Mouse (Mus musculus) limb, embryonic 15.5 days (tissue): ENCODE measurements around the gene Podxl2. TPM values are rescaled to one million over a fixed set of nuclear protein-coding genes. Genes with fewer than 3 reads are reported as not detected.

Experiments
- ATAC-seq: fragments of 200-750 bp; cut with Nextera tagmentation; 2 replicates; pipeline ENCODE4 v1.8.0; 2017; ENCODE audit warnings: low read depth, moderate TSS enrichment; ENCODE audit not compliant: insufficient number of reproducible peaks, low FRiP score, low TSS enrichment
- H3K27ac ChIP-seq: fragments of 300-500 bp; sonication (generic); 2 replicates; pipeline ENCODE4 v1.5.1; 2015; ENCODE audit warnings: moderate library complexity, mild to moderate bottlenecking, inconsistent platforms
- H3K27me3 ChIP-seq: fragments of 300-500 bp; sonication (generic); 2 replicates; pipeline ENCODE4 v1.6.1; 2015; ENCODE audit warnings: inconsistent platforms
- H3K36me3 ChIP-seq: fragments of 300-500 bp; sonication (generic); 2 replicates; pipeline ENCODE4 v1.6.1; 2015; ENCODE audit warnings: inconsistent platforms
- H3K4me1 ChIP-seq: fragments of 300-500 bp; sonication (generic); 2 replicates; pipeline ENCODE4 v1.6.1; 2015; ENCODE audit warnings: inconsistent platforms
- H3K4me2 ChIP-seq: fragments of 300-500 bp; sonication (generic); 2 replicates; pipeline ENCODE4 v1.6.1; 2015; ENCODE audit warnings: mild to moderate bottlenecking, inconsistent platforms
- H3K4me3 ChIP-seq: fragments of 300-500 bp; sonication (generic); 2 replicates; pipeline ENCODE4 v1.5.1; 2015; ENCODE audit warnings: mild to moderate bottlenecking, inconsistent platforms
- H3K9ac ChIP-seq: fragments of 300-500 bp; sonication (generic); 2 replicates; pipeline ENCODE4 v1.6.1; 2015; ENCODE audit warnings: inconsistent platforms
- H3K9me3 ChIP-seq: fragments of 300-500 bp; sonication (generic); 2 replicates; pipeline ENCODE4 v1.6.1; 2016; ENCODE audit warnings: inconsistent platforms
- WGBS: fragments of 180-500 bp; shearing (Covaris S2); methylation state at CpG from one replicate; pipeline ENCODE4 v1.1.7; 2015; 5-methylcytosine and 5-hydroxymethylcytosine counted together
- polyA plus RNA-seq: library from polyadenylated mRNA; unstranded; fragments of >200 nt; fragmentation: Nextera tagmentation; extraction: Ambion mirVana; gene quantifications from 2 replicates; pipeline ENCODE4 v1.2.1, GENCODE M21; 2015

Gene Podxl2
- polyA plus RNA-seq, 1 experiment from 2014 or later, result 85.6 TPM

DNA sequence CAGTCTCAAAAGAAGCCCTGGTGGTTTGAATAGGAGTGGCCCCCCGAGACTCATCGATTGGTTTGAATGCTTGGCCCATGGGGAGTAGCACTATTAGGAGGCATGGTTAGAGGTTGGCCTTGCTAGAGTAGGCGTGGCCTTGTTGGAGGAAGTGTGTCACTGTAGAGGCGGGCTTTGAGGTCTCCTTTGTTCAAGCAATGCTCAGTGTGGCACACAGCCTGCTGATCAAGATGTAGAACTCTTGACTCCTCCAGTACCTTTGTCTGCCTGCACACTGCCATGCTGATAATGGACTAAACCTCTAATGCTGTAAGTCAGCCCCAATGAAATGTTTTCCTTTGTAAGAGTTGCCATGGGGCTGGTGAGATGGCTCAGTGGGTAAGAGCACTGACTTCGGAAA lies 42.2 kb downstream of the Podxl2 start:
- Histone ChIP-seq H3K4me1 (peaks cover 5% of the 10 kb centered on the region), H3K4me2 (no peak overlapping the region), H3K9me3 (no peaks in the 10 kb centered on the region), H3K9ac (no peak overlapping the region), H3K4me3 (no peak overlapping the region), H3K36me3 (peaks cover 18% of the 10 kb centered on the region), H3K27ac (no peak overlapping the region), H3K27me3 (no peaks in the 10 kb centered on the region)
- WGBS, result 77% methylated on average over 5 of the region's 5 CpGs
- ATAC-seq, result no peak

DNA sequence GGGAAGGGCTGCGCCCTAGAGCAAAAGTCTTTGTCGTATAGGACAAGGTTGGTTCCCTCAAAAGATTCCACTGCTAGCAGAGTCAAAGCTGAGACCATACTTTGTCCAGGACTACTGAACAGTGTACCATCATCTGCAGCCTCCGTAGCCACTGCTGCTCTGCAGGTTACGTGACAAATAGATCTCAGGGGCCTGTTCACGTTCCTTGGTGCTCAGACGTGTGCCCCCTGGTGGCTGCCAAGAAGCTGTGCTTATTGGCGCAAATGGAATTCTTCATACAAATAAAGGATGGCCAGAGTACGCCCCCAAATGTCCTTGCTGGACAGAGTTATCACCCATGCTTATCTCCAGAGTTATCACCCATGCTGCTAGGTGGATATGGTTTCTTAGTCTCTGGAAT lies 43.4 kb downstream of the Podxl2 start:
- H3K9me3 ChIP-seq, result no peaks in the 10 kb centered on the region
- no peak for ATAC-seq
- H3K4me3 ChIP-seq, result no peak overlapping the region
- no peaks in the 10 kb centered on the region for H3K27me3 ChIP-seq
- peaks cover 7% of the 10 kb centered on the region for H3K36me3 ChIP-seq
- WGBS, result 26% methylated on average over 8 of the region's 8 CpGs
- H3K9ac ChIP-seq, result no peak overlapping the region
- no peak overlapping the region for H3K4me2 ChIP-seq
- no peak overlapping the region for H3K27ac ChIP-seq
- peaks cover 17% of the 10 kb centered on the region for H3K4me1 ChIP-seq

DNA sequence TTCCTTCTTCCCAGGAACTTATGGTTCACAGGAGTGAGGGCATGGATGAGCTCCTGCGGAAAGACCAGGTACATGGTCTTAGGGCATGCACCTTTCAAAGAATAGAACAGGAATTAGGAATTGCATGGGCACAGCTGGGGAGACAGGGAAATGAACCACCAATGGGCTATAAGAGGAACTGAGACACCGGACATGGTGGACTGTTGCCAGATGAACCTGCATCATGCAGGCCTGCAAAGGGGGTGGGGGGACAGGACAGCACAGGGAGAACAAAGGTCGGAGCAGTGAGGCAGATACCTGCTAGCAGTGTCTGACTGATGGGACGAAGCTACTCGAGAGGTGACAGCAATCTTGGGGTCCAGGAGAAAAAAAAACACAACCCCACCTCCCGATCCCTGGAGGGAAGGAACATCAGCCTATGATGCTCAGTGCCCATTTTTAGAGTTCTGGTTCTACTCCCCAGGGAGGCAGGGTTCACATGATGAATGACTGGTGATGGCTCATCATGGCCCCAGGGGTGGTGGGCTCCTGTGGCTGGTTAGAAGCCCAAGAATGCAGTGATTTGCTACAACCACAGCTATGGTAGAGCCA lies 44.6 kb downstream of the Podxl2 start:
- Histone ChIP-seq H3K4me3 (no peak overlapping the region), H3K9me3 (no peaks in the 10 kb centered on the region), H3K27ac (no peak overlapping the region), H3K27me3 (no peaks in the 10 kb centered on the region), H3K4me1 (peaks cover 21% of the 10 kb centered on the region), H3K36me3 (no peaks in the 10 kb centered on the region), H3K4me2 (no peak overlapping the region), H3K9ac (no peak overlapping the region)
- WGBS, result 85% methylated on average over 6 of the region's 6 CpGs
- no peak for ATAC-seq

DNA sequence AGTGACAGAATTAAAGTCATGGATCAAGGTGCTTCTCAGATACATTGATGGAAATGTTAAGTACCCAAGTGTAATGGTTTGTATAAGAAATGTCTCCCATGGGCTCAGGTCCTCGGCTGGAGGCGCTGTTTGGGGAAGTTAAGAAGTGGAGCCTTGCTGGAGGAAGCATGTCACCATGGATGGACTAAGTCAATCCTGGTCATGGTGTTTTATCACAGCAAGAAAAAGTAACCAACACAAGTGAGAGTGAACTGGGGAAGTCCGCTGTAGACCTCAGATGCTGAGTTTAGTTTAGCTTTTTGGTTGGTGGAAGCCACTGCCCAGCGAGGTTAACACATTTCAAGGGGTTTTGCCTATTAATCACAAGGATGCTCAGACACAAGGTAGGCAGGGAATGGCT lies 45.3 kb downstream of the Podxl2 start:
- 87% methylated on average over 4 of the region's 4 CpGs for WGBS
- Histone ChIP-seq H3K4me3 (no peak overlapping the region), H3K27me3 (no peaks in the 10 kb centered on the region), H3K4me1 (peaks cover 21% of the 10 kb centered on the region), H3K36me3 (no peaks in the 10 kb centered on the region), H3K9me3 (no peaks in the 10 kb centered on the region), H3K27ac (no peak overlapping the region), H3K4me2 (no peak overlapping the region), H3K9ac (no peak overlapping the region)
- ATAC-seq, result no peak

DNA sequence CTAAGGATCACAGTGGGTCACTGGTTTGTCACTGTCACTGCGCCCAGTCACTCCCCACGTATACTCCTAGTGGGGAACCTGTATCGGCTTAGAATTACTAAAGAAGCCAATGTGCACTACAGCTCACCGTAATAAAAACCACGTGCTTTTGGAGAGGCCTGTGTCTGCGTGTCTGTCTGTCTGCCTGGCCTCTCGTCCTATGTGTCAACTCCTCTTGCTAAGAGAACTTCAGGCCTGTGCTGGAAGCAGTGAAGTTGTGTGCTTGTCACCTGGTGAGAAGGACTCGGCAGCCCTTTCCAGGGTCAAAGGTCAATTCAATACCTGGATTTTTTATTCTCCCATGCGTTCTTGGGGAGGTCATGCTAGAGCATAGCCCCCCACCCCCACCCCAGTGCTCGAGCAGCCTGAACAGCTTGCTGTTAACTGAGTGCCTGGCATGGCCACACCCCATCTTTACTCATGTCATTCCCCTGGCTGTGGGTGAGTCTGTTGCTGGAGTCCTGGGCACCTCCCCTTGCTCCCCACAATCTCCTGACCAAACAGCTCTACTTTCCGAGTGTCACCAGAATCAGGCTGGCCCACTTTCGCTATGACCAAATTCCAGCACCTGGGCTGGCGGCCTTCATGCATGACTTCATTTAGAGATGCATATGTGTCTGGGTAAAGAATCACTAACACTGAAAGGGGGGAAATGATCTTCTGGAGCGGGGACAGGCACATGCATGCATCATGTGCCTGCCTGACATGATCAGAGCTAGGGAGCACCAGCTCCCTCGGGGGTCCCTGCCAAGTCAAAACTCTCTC lies 46.4 kb downstream of the Podxl2 start:
- no peak for ATAC-seq
- no peak overlapping the region for H3K27ac ChIP-seq
- no peak overlapping the region for H3K4me3 ChIP-seq
- H3K9ac ChIP-seq, result no peak overlapping the region
- no peaks in the 10 kb centered on the region for H3K9me3 ChIP-seq
- H3K4me2 ChIP-seq, result no peak overlapping the region
- H3K36me3 ChIP-seq, result no peaks in the 10 kb centered on the region
- peaks cover 21% of the 10 kb centered on the region for H3K4me1 ChIP-seq
- no peaks in the 10 kb centered on the region for H3K27me3 ChIP-seq
- WGBS, result 63% methylated on average over 15 of the region's 15 CpGs

DNA sequence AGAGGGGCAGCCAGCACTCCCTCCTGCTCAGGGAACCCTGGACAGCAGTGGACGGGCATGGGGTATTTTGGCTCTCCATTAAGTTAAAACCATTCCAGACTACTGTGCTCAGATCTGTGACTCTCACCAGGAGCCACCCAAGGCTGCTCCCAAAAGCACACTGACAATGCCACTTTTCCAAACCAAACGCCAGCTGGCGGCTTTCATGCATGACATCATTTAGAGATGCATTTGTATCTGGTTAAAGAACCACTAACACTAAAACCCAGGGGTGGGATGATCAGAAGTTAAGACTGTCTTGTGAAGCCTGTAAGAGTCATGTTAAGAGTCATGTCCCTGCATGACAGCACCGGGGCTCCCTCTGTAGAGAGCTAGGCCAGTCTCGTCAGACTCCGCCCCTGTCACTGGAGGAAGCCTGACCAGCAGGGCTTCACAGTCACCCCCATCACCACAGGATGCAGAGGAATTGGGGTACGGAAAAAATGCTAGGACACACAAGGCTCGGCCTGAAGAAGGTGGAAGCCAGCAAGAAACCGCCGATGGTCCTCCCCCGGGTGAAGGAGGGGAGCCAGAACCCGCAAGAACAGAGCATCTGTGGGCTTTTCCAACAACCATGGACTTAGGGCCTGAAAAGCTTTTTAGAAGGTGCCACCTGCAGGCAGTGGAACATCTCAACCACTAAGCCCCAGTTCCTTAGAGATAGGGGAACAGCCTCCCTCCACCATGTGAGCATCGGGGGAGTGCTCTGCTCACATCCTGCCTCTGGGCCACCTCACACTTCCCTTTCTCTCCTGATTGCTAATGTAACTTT lies 47.2 kb downstream of the Podxl2 start:
- H3K4me2 ChIP-seq, result no peak overlapping the region
- no peaks in the 10 kb centered on the region for H3K9me3 ChIP-seq
- ATAC-seq, result no peak
- WGBS, result 62% methylated on average over 13 of the region's 13 CpGs
- H3K36me3 ChIP-seq, result no peaks in the 10 kb centered on the region
- no peak overlapping the region for H3K9ac ChIP-seq
- peaks cover 21% of the 10 kb centered on the region for H3K4me1 ChIP-seq
- H3K27me3 ChIP-seq, result no peaks in the 10 kb centered on the region
- H3K4me3 ChIP-seq, result no peak overlapping the region
- no peak overlapping the region; the same call in 1 of the 2 replicates for H3K27ac ChIP-seq

DNA sequence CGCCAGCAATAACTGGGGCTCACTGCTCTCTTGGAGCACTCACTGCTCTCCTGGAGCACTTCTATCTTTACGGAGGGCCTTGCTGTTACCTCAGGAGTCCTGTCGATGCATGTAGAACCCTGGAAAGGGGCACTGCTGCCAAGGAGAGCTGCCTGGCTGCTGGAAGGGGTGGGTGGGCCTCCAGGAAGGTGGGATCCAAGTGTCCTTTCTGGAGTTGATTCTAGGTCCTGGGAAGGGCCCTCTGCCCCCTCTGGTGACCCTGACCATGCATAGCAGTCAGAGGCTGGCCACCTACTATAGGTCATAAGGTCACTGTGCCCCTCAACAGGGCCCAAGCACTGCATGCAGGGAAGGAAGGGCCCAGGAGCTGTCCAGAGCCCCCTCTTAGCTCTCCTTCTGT lies 47.9 kb downstream of the Podxl2 start:
- Histone ChIP-seq H3K9ac (no peak overlapping the region), H3K27me3 (no peaks in the 10 kb centered on the region), H3K4me1 (peaks cover 21% of the 10 kb centered on the region), H3K4me3 (no peak overlapping the region), H3K4me2 (no peak overlapping the region), H3K9me3 (no peaks in the 10 kb centered on the region), H3K36me3 (no peaks in the 10 kb centered on the region), H3K27ac (no peak overlapping the region)
- no peak for ATAC-seq
- WGBS, result 59% methylated on average over 3 of the region's 3 CpGs

DNA sequence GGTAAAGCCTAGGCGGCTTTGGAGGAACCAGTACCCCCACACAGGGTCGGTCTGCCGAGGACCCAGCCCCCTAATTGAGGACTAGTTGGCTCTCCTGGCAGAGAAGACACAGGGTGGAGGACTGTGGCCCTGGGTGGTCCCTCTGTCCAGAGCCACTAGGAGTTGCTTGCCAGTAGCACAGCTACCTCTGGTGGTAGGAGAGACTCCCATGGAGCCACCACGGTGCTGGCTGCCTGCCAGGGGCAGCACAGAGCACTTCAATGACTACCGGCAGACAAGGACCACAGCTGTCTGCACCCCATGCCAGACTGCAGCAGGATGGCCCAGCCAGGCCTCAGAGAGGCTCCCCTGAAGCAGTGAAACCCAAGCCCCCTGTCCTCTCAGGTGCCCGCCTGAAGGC lies 48.3 kb downstream of the Podxl2 start:
- H3K4me2 ChIP-seq, result no peak overlapping the region
- WGBS, result 22% methylated on average over 6 of the region's 6 CpGs
- H3K4me3 ChIP-seq, result no peak overlapping the region
- H3K27ac ChIP-seq, result no peak overlapping the region
- H3K9me3 ChIP-seq, result no peaks in the 10 kb centered on the region
- H3K9ac ChIP-seq, result no peak overlapping the region
- no peaks in the 10 kb centered on the region for H3K36me3 ChIP-seq
- no peaks in the 10 kb centered on the region for H3K27me3 ChIP-seq
- peaks cover 21% of the 10 kb centered on the region for H3K4me1 ChIP-seq
- ATAC-seq, result 0 out of 2 replicates have a peak, but pooled peaks have one; percentile 35

DNA sequence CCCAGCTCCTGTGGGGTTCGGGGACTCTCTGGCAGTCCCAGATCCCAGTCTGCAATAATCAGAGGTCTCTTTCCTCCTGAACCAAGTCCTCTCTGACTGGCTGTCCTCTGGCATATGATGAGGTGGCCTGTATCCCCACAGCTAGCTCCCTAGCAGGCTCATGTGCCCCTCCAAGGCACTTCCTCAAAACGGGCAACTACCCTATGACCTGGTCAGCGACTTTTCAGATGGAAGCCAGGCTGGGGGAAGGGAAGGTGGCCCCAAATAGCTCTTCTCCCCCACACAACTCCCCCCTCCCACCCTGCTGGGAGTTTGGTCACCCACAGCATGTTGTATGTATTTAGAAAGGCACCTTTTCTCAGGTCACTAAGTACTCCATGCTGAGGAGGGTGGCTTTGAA lies 48.8 kb downstream of the Podxl2 start:
- 38% methylated on average over 3 of the region's 3 CpGs for WGBS
- H3K9me3 ChIP-seq, result no peaks in the 10 kb centered on the region
- no peak overlapping the region for H3K4me2 ChIP-seq
- H3K36me3 ChIP-seq, result no peaks in the 10 kb centered on the region
- peaks cover 19% of the 10 kb centered on the region for H3K4me1 ChIP-seq
- no peak overlapping the region for H3K9ac ChIP-seq
- H3K27ac ChIP-seq, result no peak overlapping the region
- no peaks in the 10 kb centered on the region for H3K27me3 ChIP-seq
- no peak overlapping the region for H3K4me3 ChIP-seq
- ATAC-seq, result no peak

DNA sequence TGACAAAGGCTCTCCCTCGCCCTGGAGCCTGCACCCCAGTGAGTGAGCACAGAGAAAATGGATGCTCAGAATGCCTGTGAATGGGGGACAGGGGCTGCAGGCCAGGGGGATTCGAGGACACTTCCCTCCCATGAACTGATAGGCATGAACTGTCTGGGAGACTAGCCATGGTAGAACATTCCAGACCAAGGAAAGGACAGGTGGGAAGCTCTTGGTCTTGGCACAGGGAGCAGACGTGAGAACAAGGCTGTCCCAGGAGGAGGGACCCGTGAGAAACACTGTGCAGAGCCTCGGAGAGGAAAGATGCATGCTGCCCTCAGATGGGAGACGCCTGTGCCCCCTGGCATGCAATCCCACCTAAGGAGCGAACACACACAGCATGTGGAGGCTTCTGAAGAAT lies 50.7 kb downstream of the Podxl2 start:
- Histone ChIP-seq H3K9ac (no peak overlapping the region), H3K4me3 (no peak overlapping the region), H3K36me3 (no peaks in the 10 kb centered on the region), H3K4me2 (no peak overlapping the region), H3K27me3 (no peaks in the 10 kb centered on the region), H3K9me3 (no peaks in the 10 kb centered on the region), H3K4me1 (peaks cover 21% of the 10 kb centered on the region), H3K27ac (no peak overlapping the region)
- WGBS, result 58% methylated on average over 7 of the region's 7 CpGs
- no peak for ATAC-seq

DNA sequence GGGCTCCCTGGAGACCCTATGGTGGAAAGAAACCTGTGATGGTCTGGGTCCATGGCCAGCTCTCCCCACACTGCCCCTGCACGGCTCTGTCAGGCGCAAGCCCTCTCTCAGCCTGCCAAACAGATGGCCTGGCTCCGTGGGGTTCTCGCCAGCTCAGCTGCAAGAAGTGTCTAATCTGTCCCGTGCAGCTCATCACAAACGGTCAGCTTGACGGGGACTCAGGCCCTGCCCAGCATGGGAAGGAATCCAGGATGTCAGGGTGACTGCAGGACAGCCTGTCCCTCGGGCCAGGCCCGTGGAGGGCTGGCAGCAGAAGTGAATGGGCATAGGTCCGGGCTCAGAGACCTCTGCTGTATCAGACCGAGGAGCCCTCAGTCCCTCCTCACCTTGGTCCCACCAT lies 52.9 kb downstream of the Podxl2 start:
- Histone ChIP-seq H3K4me3 (no peak overlapping the region), H3K4me1 (peaks cover 11% of the 10 kb centered on the region), H3K4me2 (no peak overlapping the region), H3K27me3 (no peaks in the 10 kb centered on the region), H3K27ac (no peak overlapping the region), H3K9me3 (no peaks in the 10 kb centered on the region), H3K9ac (no peak overlapping the region), H3K36me3 (no peaks in the 10 kb centered on the region)
- no peak for ATAC-seq
- WGBS, result 69% methylated on average over 11 of the region's 11 CpGs

DNA sequence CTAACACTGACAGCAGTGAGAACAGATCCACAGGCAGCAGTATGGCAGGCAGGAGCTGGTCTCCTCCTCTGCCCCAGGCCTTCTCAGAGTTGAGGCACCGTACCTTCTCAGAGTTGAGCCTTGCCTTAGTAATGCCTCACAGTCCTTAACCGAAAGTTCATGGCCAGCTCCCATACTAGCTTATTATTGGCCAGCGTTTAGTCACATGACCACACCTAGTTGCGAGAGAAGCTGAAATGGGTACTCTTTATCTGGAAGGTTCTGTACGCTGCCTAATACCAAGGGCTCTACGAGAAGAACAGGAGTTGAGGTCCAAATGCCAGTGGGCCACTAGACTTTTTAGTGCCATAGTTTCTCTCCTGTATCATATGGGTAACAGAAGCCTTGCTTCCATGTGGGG lies 53.5 kb downstream of the Podxl2 start:
- WGBS, result 92% methylated on average over 6 of the region's 6 CpGs
- H3K4me1 ChIP-seq, result 0 out of 2 replicates have a peak, but pooled peaks cover 6% of the 10 kb centered on the region
- H3K27me3 ChIP-seq, result no peaks in the 10 kb centered on the region
- H3K36me3 ChIP-seq, result no peaks in the 10 kb centered on the region
- no peak for ATAC-seq
- H3K9me3 ChIP-seq, result no peaks in the 10 kb centered on the region
- no peak overlapping the region for H3K27ac ChIP-seq
- H3K4me2 ChIP-seq, result no peak overlapping the region
- H3K9ac ChIP-seq, result no peak overlapping the region
- H3K4me3 ChIP-seq, result no peak overlapping the region
